Mouse (Mus musculus) liver, adult 2 months (tissue): ENCODE data around the gene Vill. TPM values are rescaled to one million over a fixed set of nuclear protein-coding genes. Genes with fewer than 3 reads are reported as not detected.
A peak's percentile ranks its signal among the peaks of the same experiment; 100 is the strongest.

ENCODE experiments used
- DNase-seq: peaks from one replicate; pipeline ENCODE4 v3.0.0-alpha.2; 2011; ENCODE audit warnings: low read depth, low spot score; ENCODE audit errors: extremely low read depth
- H3K27ac ChIP-seq: fragments of 200-500 bp; replicated peaks from 2 replicates; pipeline ENCODE4 v1.5.1; 2012; ENCODE audit warnings: low read depth, mild to moderate bottlenecking, control low read depth, inconsistent platforms, low read length; ENCODE audit not compliant: insufficient read depth
- H3K27me3 ChIP-seq: fragments of 200-500 bp; 2 replicates; pipeline ENCODE4 v1.6.1; 2012; ENCODE audit warnings: mild to moderate bottlenecking, moderate library complexity, low read length, inconsistent platforms; ENCODE audit not compliant: control insufficient read depth, insufficient read depth
- H3K36me3 ChIP-seq: fragments of 200-500 bp; 2 replicates; pipeline ENCODE4 v1.6.1; 2012; ENCODE audit warnings: low read length, inconsistent platforms; ENCODE audit not compliant: control insufficient read depth, insufficient read depth
- H3K4me1 ChIP-seq: fragments of 200-500 bp; 2 replicates; pipeline ENCODE4 v1.6.1; 2011; ENCODE audit warnings: low read length; ENCODE audit not compliant: control insufficient read depth, insufficient read depth
- H3K4me3 ChIP-seq: fragments of 200-500 bp; 2 replicates; pipeline ENCODE4 v1.5.1; 2011; ENCODE audit warnings: low read depth, mild to moderate bottlenecking, control low read depth, low read length, moderate library complexity; ENCODE audit not compliant: insufficient read depth
- H3K79me2 ChIP-seq: fragments of 200-500 bp; 2 replicates; pipeline ENCODE4 v1.6.1; 2012; ENCODE audit warnings: inconsistent platforms, mild to moderate bottlenecking, low read length, moderate library complexity; ENCODE audit not compliant: control insufficient read depth, insufficient read depth
- H3K9ac ChIP-seq: fragments of 200-500 bp; 2 replicates; pipeline ENCODE4 v1.6.1; 2012; ENCODE audit warnings: low read depth, mild to moderate bottlenecking, control low read depth, inconsistent platforms, low read length
- CTCF ChIP-seq: fragments of 200-500 bp; IDR thresholded peaks from 2 replicates; pipeline ENCODE4 v1.5.1; 2011; ENCODE audit warnings: low read depth, low read length, control low read depth
- POLR2A ChIP-seq: fragments of 200-500 bp; IDR thresholded peaks from 2 replicates; pipeline ENCODE4 v1.6.1; 2011; ENCODE audit warnings: low read length, control low read depth; ENCODE audit not compliant: insufficient read depth; ENCODE audit errors: extremely low read depth
- WGBS: fragments of 180-500 bp; shearing (Covaris S2); methylation state at CpG from one replicate; pipeline ENCODE4 v1.1.7; 2018; 5-methylcytosine and 5-hydroxymethylcytosine counted together
- polyA plus RNA-seq: library from polyadenylated mRNA; depleted of rRNA; stranded (reverse); fragments of >200 nt; gene quantifications from 2 replicates; pipeline ENCODE4 v1.2.3, GENCODE M21; 2012
- total RNA-seq: library from RNA; depleted of rRNA; stranded (reverse); fragments of >200 nt; gene quantifications from 2 replicates; pipeline ENCODE4 v1.2.3, GENCODE M21; 2014

Gene Vill
- total and polyA plus RNA-seq, 2 experiments = 1.2 to 2.3 TPM

DNA sequence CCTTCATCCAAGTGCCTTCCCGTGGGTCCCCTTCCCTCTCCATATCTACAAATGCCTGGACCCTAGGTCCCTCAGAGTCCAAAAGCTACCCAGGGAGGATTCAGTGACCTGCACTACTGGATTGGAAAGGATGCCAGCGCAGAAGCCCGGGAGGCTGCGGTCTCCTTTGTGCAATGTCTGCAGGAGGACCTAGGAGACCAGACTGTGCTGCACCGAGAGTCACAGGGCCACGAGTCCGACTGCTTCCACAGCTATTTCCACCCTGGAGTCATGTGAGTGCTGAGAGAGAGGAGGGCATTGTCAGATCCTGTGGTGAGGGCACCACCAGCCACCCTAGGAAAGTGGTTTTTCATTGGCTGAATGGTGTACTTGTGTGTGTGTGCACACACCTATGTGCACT lies 5.7 kb downstream of the Vill start:
- TF ChIP-seq CTCF (no peak), POLR2A (no peak)
- Histone ChIP-seq H3K36me3 (no peaks in the 10 kb centered on the region), H3K9ac (no peak overlapping the region), H3K27ac (no peak overlapping the region), H3K4me3 (no peak overlapping the region), H3K79me2 (no peaks in the 10 kb centered on the region), H3K4me1 (no peaks in the 10 kb centered on the region), H3K27me3 (no peaks in the 10 kb centered on the region)
- WGBS = 85% methylated on average over 7 of the region's 7 CpGs
- no peak for DNase-seq

DNA sequence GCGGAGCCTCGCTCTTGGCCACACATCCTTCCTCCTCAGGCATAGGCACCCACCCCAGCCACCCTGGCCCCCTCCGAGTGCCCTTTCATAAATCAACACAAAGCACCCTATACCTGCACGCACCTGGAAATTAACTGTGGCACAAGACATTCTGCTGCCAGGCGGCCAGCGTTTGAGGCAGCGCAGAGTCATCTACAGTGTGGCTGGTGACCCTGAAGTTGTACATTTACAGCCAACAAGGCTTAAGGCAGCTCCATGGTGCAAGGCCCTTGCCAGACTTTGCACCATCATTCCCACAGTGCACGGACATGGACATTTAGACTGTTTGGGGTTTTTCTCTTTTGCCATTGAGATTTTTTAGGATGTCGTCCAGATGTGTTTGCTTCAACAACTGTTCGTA lies 8.1 kb downstream of the Vill start:
- no peak for TF ChIP-seq CTCF
- no peak for TF ChIP-seq POLR2A
- H3K4me1 ChIP-seq = no peaks in the 10 kb centered on the region
- no peaks in the 10 kb centered on the region for H3K27me3 ChIP-seq
- no peak overlapping the region for H3K9ac ChIP-seq
- no peaks in the 10 kb centered on the region for H3K36me3 ChIP-seq
- DNase-seq = no peak
- H3K79me2 ChIP-seq = no peaks in the 10 kb centered on the region
- H3K27ac ChIP-seq = no peak overlapping the region
- 93% methylated on average over 10 of the region's 10 CpGs for WGBS
- H3K4me3 ChIP-seq = no peak overlapping the region

DNA sequence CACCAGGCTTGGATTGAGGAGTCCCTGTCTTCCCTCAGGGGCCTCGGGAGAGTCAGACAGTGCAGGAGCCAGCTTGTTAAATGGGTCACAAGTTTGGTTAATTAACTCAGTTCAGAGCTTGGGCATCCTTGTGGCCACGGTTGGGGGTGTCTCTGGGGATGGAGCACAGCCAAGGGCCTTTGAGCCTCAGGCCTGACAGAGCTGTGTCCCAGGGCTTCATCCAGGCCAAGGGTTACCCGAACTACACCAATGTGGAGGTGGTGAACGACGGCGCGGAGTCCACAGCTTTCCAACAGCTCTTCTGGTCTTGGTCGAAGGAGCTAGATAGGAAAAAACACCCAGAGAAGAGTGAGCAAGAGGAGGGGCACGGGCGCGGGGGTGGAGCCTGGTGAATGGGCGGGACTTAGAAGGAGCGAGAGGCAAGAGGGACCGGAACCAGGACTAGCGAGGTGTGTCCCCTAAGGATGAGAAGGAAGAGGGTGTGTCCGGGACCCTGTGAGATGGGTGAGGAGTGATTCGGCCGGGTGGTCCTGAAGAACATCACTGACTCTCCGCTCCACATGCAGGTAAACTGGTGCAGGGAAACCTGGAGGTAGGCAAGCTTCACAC lies 10.6 kb downstream of the Vill start:
- Histone ChIP-seq H3K4me3 (no peak overlapping the region), H3K79me2 (no peaks in the 10 kb centered on the region), H3K36me3 (no peaks in the 10 kb centered on the region), H3K4me1 (no peaks in the 10 kb centered on the region), H3K27me3 (no peaks in the 10 kb centered on the region), H3K27ac (no peak overlapping the region), H3K9ac (no peak overlapping the region)
- 48% methylated on average over 19 of the region's 19 CpGs for WGBS
- DNase-seq = no peak
- TF ChIP-seq POLR2A = no peak
- TF ChIP-seq CTCF = no peak

DNA sequence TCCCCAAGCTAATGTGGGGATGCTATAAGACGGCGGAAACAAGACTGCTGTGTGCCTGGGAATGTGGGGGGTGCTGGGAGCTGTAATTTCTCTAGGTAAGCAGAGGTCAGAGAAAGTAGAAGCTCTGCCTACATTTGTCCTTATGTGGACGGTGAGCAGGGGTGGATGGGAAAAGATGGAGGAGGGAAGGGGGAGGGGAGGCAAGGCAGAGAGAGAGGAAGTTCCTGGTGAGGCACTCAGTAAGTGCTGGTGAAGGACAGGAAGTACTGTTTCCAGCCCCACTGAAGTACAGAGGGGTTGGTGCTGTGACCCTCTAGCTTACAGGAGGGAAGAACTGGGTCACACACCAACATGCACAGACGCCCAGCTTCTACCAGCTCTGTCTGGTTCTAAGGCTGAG lies 11.7 kb downstream of the Vill start:
- no peaks in the 10 kb centered on the region for H3K27me3 ChIP-seq
- H3K79me2 ChIP-seq = no peaks in the 10 kb centered on the region
- H3K4me1 ChIP-seq = no peaks in the 10 kb centered on the region
- H3K36me3 ChIP-seq = no peaks in the 10 kb centered on the region
- TF ChIP-seq CTCF = no peak
- no peak for TF ChIP-seq POLR2A
- no peak overlapping the region for H3K27ac ChIP-seq
- no peak overlapping the region for H3K9ac ChIP-seq
- WGBS = 69% methylated on average over 4 of the region's 4 CpGs
- DNase-seq = no peak
- H3K4me3 ChIP-seq = no peak overlapping the region

DNA sequence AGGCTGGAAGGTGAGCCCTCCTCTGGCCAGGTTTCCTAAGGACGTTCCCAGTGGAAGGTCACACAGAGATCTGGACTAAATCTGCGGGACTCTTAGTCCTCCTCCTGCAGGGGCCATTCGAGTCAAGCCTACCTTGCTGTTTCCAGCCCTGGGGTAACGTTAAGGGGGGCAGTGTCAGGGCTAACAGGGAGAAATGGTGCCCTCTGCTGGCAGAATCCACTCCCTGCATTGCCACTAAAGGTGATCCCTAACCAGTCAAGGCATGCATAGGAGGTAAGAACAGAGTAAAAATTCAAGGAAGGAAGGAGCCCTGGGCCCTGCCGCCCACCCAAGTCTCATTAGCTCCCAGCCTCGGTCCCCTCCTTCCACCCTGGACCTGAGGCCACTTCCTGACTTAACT lies 15.0 kb downstream of the Vill start:
- no peaks in the 10 kb centered on the region for H3K4me1 ChIP-seq
- 5% methylated on average over 6 of the region's 6 CpGs for WGBS
- H3K79me2 ChIP-seq = no peaks in the 10 kb centered on the region
- H3K4me3 ChIP-seq = no peak overlapping the region
- TF ChIP-seq CTCF = peak; percentile 91
- no peak for TF ChIP-seq POLR2A
- H3K27ac ChIP-seq = no peak overlapping the region
- H3K27me3 ChIP-seq = no peaks in the 10 kb centered on the region
- no peaks in the 10 kb centered on the region for H3K36me3 ChIP-seq
- no peak overlapping the region for H3K9ac ChIP-seq
- DNase-seq = peak; percentile 23

DNA sequence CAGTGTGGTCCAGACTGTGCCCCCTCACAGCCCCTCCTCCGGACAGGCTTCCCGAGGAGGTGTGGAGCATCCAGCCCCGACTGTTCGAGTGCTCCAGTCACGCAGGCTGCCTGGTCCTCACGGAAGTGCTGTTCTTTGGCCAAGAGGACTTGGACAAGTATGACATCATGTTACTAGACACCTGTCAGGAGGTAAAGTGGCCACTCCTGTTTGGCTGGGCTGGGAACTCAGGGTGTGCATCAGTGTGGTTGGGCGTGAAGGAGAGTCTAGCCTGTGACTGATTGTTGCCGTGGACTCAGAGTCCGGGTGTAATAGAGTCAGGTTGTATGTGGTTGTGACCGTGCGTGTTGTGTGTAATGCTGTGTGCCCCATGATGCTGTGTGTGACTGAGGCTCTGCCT lies 15.7 kb downstream of the Vill start:
- Histone ChIP-seq H3K36me3 (no peaks in the 10 kb centered on the region), H3K4me3 (no peak overlapping the region), H3K9ac (no peak overlapping the region), H3K27ac (no peak overlapping the region), H3K79me2 (no peaks in the 10 kb centered on the region), H3K4me1 (no peaks in the 10 kb centered on the region), H3K27me3 (no peaks in the 10 kb centered on the region)
- DNase-seq = no peak
- no peak for TF ChIP-seq CTCF
- 87% methylated on average over 11 of the region's 11 CpGs for WGBS
